Mouse (Mus musculus) forebrain, embryonic 15.5 days (tissue): ENCODE results near the gene Tril. TPM values are rescaled to one million over a fixed set of nuclear protein-coding genes. Genes with fewer than 3 reads are reported as not detected.

Source experiments
- ATAC-seq: fragments of 200-750 bp; cut with Nextera tagmentation; replicated peaks from 2 replicates; pipeline ENCODE4 v1.8.0; 2017; ENCODE audit warnings: mild to moderate bottlenecking, moderate TSS enrichment, moderate library complexity
- H3K27ac ChIP-seq: fragments of 300-500 bp; sonication (generic); replicated peaks from 2 replicates; pipeline ENCODE4 v1.5.1; 2015; ENCODE audit warnings: mild to moderate bottlenecking, inconsistent platforms
- H3K27me3 ChIP-seq: fragments of 300-500 bp; sonication (generic); 2 replicates; pipeline ENCODE4 v1.6.1; 2015; ENCODE audit warnings: inconsistent platforms
- H3K36me3 ChIP-seq: fragments of 300-500 bp; sonication (generic); 2 replicates; pipeline ENCODE4 v1.6.1; 2015; ENCODE audit warnings: mild to moderate bottlenecking, inconsistent platforms
- H3K4me1 ChIP-seq: fragments of 300-500 bp; sonication (generic); 2 replicates; pipeline ENCODE4 v1.6.1; 2015; ENCODE audit warnings: inconsistent platforms
- H3K4me2 ChIP-seq: fragments of 300-500 bp; sonication (generic); replicated peaks from 2 replicates; pipeline ENCODE4 v1.6.1; 2015; ENCODE audit warnings: mild to moderate bottlenecking, inconsistent platforms
- H3K4me3 ChIP-seq: fragments of 300-500 bp; sonication (generic); 2 replicates; pipeline ENCODE4 v1.5.1; 2015; ENCODE audit warnings: mild to moderate bottlenecking, inconsistent platforms
- H3K9ac ChIP-seq: fragments of 300-500 bp; sonication (generic); replicated peaks from 2 replicates; pipeline ENCODE4 v1.6.1; 2015; ENCODE audit warnings: mild to moderate bottlenecking, inconsistent platforms
- H3K9me3 ChIP-seq: fragments of 300-500 bp; sonication (generic); 2 replicates; pipeline ENCODE4 v1.6.1; 2016; ENCODE audit warnings: inconsistent platforms
- WGBS: fragments of 180-500 bp; shearing (Covaris S2); methylation state at CpG from one replicate; pipeline ENCODE4 v1.1.7; 2015; ENCODE audit warnings: mixed read lengths; 5-methylcytosine and 5-hydroxymethylcytosine counted together
- polyA plus RNA-seq: library from polyadenylated mRNA; unstranded; fragments of >200 nt; fragmentation: Nextera tagmentation; extraction: Ambion mirVana; gene quantifications from 2 replicates; pipeline ENCODE4 v1.2.1, GENCODE M21; 2015

The Tril gene
- polyA plus RNA-seq, 1 experiment from 2014 or later = 7.6 TPM

DNA sequence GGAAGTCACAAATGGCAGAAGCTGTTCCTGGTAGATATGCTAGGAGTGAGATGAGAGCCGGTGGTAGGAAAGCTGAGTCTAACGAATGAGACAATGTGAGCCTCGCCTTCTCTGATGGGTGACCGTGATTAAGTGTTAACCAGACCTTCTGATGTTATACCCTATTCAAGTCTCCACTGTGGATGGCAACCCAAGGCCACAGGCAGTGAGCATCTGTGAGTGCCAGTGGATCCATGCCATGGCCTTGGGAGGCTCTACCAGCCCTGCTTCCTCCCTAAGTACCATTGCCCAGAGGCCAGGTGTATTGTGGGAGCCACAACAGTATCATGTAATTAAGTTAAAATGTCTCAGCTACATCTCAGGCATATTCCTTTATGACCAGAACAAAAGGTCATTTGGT is 17.1 kb downstream of the Tril start:
- Histone ChIP-seq H3K4me3 (no peak overlapping the region), H3K36me3 (no peaks in the 10 kb centered on the region), H3K9ac (no peak overlapping the region), H3K9me3 (no peaks in the 10 kb centered on the region), H3K27ac (no peak overlapping the region), H3K27me3 (no peaks in the 10 kb centered on the region), H3K4me2 (no peak overlapping the region), H3K4me1 (0 out of 2 replicates have a peak, but pooled peaks cover 5% of the 10 kb centered on the region)
- no peak for ATAC-seq
- WGBS = 89% methylated on average over 4 of the region's 4 CpGs

DNA sequence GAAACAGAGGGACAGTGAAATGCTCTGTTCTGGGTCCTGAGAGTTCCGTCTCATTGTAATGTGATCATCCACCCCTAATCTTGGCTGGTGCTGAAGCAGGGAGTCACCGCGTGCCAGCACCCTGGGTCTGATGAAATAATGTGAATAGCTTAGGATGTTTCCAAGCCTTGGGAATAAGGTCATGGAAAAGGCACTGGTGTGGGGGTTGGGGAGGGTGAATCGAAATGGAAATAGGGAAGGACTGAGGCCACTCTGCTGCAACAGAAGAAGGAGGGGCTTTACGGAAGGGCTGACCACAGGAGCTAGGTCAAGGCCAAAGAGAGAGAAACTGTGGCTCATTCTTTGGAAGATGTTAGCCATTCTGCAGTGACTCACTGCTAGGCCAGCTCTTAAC is 18.7 kb downstream of the Tril start:
- no peak overlapping the region for H3K9ac ChIP-seq
- no peak for ATAC-seq
- no peaks in the 10 kb centered on the region for H3K36me3 ChIP-seq
- no peaks in the 10 kb centered on the region for H3K9me3 ChIP-seq
- H3K4me2 ChIP-seq = no peak overlapping the region
- 0 out of 2 replicates have a peak, but pooled peaks cover 5% of the 10 kb centered on the region for H3K4me1 ChIP-seq
- no peak overlapping the region for H3K4me3 ChIP-seq
- H3K27me3 ChIP-seq = no peaks in the 10 kb centered on the region
- WGBS = 71% methylated on average over 5 of the region's 5 CpGs
- no peak overlapping the region for H3K27ac ChIP-seq

DNA sequence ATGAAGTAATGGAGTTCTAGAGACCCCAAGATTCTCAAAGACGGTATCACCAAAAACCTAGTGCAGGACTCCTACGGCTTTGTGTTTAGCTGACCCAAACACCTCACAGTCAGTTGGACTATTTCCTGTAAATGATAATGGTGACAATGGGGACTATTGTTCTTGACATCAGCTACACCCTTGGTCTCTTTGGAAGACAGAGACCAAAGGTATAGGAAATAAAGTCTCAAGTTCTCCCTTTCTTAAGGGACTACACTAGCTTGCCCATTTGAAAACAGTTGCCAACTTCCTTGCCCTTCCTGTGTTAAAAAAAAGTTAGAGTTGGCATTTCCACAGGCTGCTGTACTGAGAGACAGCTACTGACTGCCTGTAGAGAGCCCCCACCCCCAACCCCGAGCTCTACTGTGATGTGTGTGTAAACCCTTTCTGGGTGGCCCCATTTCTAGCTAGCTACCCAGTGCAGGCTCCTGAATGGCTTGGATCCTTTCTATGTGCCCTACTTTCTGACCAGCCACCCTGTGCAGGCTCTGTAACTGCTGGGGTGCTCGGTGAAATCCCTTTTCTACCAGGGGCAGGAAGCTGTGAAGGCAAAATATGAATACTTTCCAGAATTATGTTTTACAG is 19.2 kb downstream of the Tril start:
- Histone ChIP-seq H3K36me3 (no peaks in the 10 kb centered on the region), H3K27me3 (no peaks in the 10 kb centered on the region), H3K9me3 (no peaks in the 10 kb centered on the region), H3K9ac (no peak overlapping the region), H3K27ac (no peak overlapping the region), H3K4me3 (no peak overlapping the region), H3K4me1 (0 out of 2 replicates have a peak, but pooled peaks cover 5% of the 10 kb centered on the region), H3K4me2 (no peak overlapping the region)
- ATAC-seq = no peak
- 66% methylated on average over 4 of the region's 4 CpGs for WGBS

DNA sequence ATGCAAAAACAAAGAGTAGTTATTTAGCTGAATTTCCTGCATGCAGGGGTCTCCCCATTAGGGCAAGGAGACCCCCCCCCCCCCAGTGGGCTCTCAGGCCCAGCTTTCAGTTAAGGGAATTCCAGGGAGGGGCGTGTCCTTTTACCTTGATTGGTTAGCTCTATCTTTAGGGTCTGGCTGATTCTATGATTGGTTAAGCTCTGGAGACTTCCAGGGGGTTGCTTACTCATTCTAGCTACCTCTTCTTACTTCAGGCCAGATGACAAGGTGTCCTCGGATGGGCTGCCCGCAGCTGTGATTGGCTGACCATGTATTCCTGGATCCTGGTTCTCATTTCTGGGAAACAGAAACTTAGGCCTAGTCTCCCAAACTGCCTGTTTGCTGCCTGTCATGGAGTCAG is 21.8 kb downstream of the Tril start:
- Histone ChIP-seq H3K4me1 (peaks cover 18% of the 10 kb centered on the region), H3K9me3 (no peaks in the 10 kb centered on the region), H3K36me3 (no peaks in the 10 kb centered on the region), H3K4me3 (no peak overlapping the region), H3K27me3 (no peaks in the 10 kb centered on the region), H3K4me2 (no peak overlapping the region), H3K9ac (no peak overlapping the region), H3K27ac (no peak overlapping the region)
- ATAC-seq = no peak
- 86% methylated on average over 3 of the region's 3 CpGs for WGBS

DNA sequence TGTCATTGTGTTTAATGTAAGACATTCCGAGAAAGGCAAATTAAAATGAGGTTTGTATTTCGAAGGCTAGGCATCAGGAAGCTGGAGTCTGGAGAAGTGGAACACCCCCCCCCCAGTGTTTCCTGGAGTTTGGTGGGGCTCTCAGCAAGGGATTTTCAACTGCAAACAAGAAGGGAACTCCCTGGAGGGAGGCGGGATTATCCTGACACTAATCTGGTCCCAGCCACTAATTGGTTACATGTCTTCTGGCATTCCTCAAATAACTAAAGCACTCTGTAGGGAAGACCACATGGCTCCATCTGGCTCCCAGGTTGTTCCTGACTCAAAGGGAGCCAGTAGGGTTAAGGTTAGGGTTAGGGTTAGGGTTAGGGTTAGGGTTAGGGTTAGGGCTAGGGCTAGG is 23.8 kb downstream of the Tril start:
- Histone ChIP-seq H3K9me3 (no peaks in the 10 kb centered on the region), H3K36me3 (no peaks in the 10 kb centered on the region), H3K27ac (no peak overlapping the region), H3K9ac (no peak overlapping the region), H3K27me3 (no peaks in the 10 kb centered on the region), H3K4me1 (peaks cover 16% of the 10 kb centered on the region), H3K4me2 (no peak overlapping the region), H3K4me3 (no peak overlapping the region)
- WGBS = 50% methylated on average over 3 of the region's 3 CpGs
- no peak for ATAC-seq

DNA sequence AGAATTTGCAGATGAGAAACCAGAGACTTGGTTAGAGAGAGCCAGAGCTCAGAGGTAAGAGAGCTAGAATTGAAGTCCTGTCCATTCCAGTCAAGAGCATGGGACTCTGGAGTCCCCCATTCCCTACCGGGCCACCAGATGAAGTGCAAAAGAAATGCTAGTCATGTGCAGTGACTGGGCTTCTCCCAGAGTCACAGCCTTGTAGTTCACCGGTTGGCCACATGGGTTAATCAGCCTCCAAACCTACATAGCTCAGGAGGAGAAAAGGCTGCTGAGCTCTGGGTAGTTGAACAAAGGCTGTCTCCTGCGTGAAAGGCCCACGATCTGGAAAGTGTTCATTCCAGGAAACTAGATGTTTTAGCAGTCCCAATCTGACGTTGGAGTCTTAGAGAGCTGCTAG is 24.8 kb downstream of the Tril start:
- H3K9me3 ChIP-seq = no peaks in the 10 kb centered on the region
- peaks cover 13% of the 10 kb centered on the region for H3K4me1 ChIP-seq
- WGBS = 15% methylated on average over 5 of the region's 5 CpGs
- H3K36me3 ChIP-seq = no peaks in the 10 kb centered on the region
- no peak overlapping the region for H3K27ac ChIP-seq
- H3K27me3 ChIP-seq = no peaks in the 10 kb centered on the region
- H3K4me3 ChIP-seq = no peak overlapping the region
- no peak overlapping the region for H3K4me2 ChIP-seq
- H3K9ac ChIP-seq = no peak overlapping the region
- ATAC-seq = no peak

DNA sequence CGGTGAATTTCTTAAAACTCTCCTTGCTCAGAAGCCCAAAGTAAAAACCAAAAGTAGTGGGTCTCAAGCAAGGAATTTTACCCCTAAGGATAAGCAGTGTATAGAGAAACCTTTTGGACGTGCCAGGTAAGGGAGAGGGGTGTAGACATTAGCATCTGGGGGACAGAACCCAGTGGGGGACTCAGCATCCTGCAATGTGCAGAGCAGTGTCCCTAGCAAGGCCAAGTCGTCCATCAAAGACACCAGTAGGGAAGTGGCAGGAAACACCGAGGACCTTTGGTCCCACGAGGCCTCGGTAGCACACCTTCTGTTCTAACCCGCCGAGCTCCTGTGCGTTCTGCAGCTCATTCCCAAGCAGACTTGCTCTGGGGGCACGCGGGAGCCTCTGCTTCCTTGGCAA is 25.6 kb downstream of the Tril start:
- no peak overlapping the region for H3K27ac ChIP-seq
- no peak overlapping the region for H3K9ac ChIP-seq
- 51% methylated on average over 11 of the region's 11 CpGs for WGBS
- no peak overlapping the region for H3K4me3 ChIP-seq
- no peaks in the 10 kb centered on the region for H3K36me3 ChIP-seq
- H3K4me1 ChIP-seq = peaks cover 13% of the 10 kb centered on the region
- ATAC-seq = 0 out of 2 replicates have a peak, but pooled peaks have one; percentile 23
- no peaks in the 10 kb centered on the region for H3K27me3 ChIP-seq
- no peaks in the 10 kb centered on the region for H3K9me3 ChIP-seq
- H3K4me2 ChIP-seq = peak overlapping the region; percentile 31

DNA sequence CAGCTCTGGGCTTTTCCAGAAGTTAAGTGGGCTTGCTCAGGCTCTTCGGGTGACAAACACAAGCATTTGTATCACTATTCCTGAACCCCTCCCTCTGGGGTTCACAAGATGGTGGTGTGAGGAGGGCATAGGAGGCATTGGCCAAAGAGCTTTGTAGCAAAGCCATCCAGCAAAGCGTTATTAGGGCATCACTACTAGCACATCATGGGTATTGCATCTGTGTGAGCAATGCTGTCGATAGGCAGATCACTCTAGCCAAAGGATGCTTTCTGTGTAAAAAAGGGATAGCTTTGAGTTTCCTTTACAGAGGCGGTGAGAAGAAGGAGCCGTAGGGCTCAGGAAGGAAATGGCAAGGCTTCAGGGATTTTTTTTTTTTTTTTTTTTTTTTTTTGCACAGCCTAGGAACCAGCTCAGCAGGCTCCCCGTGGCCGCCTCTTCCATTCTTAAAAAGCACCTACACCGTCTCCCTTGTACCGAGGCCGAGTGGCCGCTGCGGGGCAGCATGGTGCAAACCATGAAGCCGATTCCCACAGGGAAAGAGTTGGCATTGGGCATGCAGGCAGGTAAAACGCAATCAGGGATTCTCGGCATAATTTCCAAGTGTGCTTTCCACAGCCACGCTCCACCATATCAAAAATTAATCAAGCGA is 26.2 kb downstream of the Tril start:
- Histone ChIP-seq H3K27ac (no peak overlapping the region), H3K9me3 (no peaks in the 10 kb centered on the region), H3K4me2 (peak overlapping the region; percentile 31), H3K36me3 (no peaks in the 10 kb centered on the region), H3K27me3 (no peaks in the 10 kb centered on the region), H3K9ac (no peak overlapping the region), H3K4me3 (no peak overlapping the region), H3K4me1 (peaks cover 13% of the 10 kb centered on the region)
- WGBS = 11% methylated on average over 17 of the region's 17 CpGs
- peak; percentile 81 for ATAC-seq

DNA sequence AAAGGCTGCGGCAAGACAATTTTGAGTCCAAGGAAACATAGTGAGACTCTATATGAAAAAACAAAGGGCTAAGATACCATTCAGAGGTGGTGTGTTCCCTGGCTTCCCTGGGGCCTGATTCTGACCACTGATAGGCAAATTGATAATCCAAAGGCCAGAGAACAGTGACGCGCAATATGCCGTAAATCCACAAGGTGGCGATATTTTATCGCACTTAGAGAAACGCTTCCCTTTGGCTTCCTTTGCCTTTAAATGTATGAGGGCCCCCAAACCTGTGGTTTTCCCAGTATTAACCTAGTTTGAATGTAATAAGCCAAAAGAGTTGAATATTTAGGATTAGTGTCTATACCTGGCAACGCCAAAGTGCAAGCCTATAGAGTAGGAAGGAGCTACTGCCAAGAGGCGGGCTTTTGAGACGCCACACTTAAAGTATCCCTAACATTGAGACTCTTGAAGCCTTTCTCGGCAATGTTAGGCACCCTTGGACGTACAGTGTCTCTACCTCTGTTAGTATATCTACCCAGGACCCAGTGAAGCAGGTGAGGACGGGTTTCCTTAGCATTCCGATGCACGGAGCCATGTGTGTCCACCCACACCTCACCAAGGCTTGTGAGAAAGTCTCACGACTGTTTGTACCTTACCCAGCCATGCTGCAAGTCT is 37.6 kb downstream of the Tril start:
- 43% methylated on average over 16 of the region's 16 CpGs for WGBS
- no peak for ATAC-seq
- Histone ChIP-seq H3K4me3 (no peak overlapping the region), H3K27ac (no peak overlapping the region), H3K4me1 (0 out of 2 replicates have a peak, but pooled peaks cover 5% of the 10 kb centered on the region), H3K9ac (no peak overlapping the region), H3K9me3 (no peaks in the 10 kb centered on the region), H3K4me2 (no peak overlapping the region), H3K27me3 (no peaks in the 10 kb centered on the region), H3K36me3 (no peaks in the 10 kb centered on the region)

DNA sequence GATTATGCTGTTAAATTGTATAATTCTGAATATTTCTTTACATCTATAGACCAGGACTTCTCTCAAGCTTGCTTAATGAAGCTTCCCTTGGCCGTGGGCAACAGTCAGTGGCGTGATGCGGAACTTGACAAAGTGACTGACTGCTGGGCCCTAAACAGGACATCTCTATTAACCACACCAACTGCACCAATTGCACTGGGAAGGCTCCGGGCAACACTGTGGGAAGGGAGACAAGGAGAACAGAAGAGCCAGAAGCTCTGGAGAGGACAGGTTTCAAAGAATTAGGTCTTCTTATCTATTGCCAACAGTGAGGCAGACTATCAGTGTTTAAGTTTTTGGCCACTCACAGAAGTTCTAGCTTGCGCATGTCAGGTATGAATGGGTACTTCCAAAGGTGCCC is 38.4 kb downstream of the Tril start:
- H3K27ac ChIP-seq = no peak overlapping the region
- no peak overlapping the region for H3K9ac ChIP-seq
- no peaks in the 10 kb centered on the region for H3K9me3 ChIP-seq
- no peak for ATAC-seq
- no peak overlapping the region for H3K4me3 ChIP-seq
- H3K4me2 ChIP-seq = no peak overlapping the region
- WGBS = 88% methylated on average over 5 of the region's 5 CpGs
- 0 out of 2 replicates have a peak, but pooled peaks cover 5% of the 10 kb centered on the region for H3K4me1 ChIP-seq
- no peaks in the 10 kb centered on the region for H3K36me3 ChIP-seq
- no peaks in the 10 kb centered on the region for H3K27me3 ChIP-seq

DNA sequence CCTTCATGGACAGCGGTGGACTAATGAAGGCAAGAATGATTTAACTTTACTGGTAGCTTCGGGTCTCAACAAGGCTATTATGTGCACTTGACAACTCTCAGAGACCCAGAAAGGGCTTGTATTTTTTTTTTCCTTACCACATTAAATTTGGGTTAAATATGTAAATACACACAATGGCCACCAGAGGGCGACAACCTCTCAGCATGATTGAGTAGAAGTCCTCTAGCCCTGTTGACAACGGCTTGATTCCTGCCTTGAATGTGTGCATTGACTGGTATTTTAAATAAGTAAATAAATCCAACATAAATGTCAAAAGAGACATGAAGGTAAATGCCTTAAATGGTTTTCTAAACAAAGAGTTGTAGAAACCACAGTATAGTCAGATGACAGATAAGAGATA is 39.5 kb downstream of the Tril start:
- ATAC-seq = no peak

DNA sequence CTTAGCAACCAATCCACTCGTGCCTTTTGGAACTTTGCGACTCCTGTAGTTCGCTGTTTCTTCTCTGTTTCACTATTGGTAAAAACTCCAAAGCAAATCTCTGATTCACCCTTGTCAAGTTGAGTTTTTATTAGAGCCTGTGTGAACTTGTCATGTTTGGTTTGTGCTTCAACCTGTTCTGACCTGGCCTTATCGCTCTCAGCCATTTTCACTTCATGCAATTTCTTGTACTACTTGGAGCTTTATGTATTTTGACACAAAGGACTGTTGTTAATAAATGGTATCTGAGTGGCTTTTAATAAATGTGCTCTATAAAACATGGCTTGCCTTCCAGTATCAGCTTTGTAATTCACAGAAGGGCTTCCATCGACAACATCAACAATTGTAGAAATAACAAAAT is 40.6 kb downstream of the Tril start:
- Histone ChIP-seq H3K27me3 (no peaks in the 10 kb centered on the region), H3K4me1 (0 out of 2 replicates have a peak, but pooled peaks cover 5% of the 10 kb centered on the region), H3K9ac (no peak overlapping the region), H3K36me3 (no peaks in the 10 kb centered on the region), H3K27ac (no peak overlapping the region), H3K4me3 (no peak overlapping the region), H3K9me3 (no peaks in the 10 kb centered on the region), H3K4me2 (no peak overlapping the region)
- ATAC-seq = no peak
- WGBS = 89% methylated on average over 5 of the region's 5 CpGs

More for the DNA sequence above, 39.5 kb downstream of the Tril start:
- no peaks in the 10 kb centered on the region for H3K36me3 ChIP-seq
- H3K4me3 ChIP-seq = no peak overlapping the region
- 3% methylated on average over 4 of the region's 4 CpGs for WGBS
- H3K9ac ChIP-seq = no peak overlapping the region
- no peak overlapping the region for H3K27ac ChIP-seq
- 0 out of 2 replicates have a peak, but pooled peaks cover 5% of the 10 kb centered on the region for H3K4me1 ChIP-seq
- H3K4me2 ChIP-seq = no peak overlapping the region
- H3K9me3 ChIP-seq = no peaks in the 10 kb centered on the region
- no peaks in the 10 kb centered on the region for H3K27me3 ChIP-seq
